Mouse (Mus musculus): ENCODE results near the gene Macf1. TPM values are rescaled to one million over a fixed set of nuclear protein-coding genes. Genes with fewer than 3 reads are reported as not detected.

Macf1 gene
- polyA plus RNA-seq, 1 experiment = 22.3 TPM

DNA sequence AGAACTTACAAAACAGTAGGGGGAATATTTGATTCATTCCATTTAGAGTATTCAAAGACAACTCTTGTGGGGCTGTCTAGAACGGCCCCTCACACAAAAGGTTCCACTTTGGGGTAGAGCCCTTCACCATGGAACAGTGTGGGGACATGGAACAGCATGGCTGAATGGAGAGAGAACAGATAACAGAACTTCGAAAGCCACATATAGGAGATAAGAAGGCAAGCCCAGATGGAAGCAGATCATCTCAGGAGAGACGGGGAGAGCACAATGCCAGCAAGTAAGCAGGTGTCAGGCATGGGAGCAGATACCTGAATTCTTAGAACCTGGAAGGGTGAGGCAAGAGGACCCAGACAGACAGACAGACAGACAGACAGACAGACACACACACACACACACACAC is 266.1 kb downstream of the Macf1 start:
- peaks cover 4% of the 10 kb centered on the region; the same call in 1 of the 2 replicates for H3K4me1 ChIP-seq (ENCODE audit: control insufficient read depth, insufficient read depth, insufficient read length, low read length)
- no peak for TF ChIP-seq POLR2A (IDR thresholded peaks at IDR 0.05; ENCODE audit: low read depth, low read length)
- no peak for TF ChIP-seq CTCF (IDR thresholded peaks at IDR 0.05; ENCODE audit: extremely low read depth, insufficient read length, insufficient replicate concordance, low read depth, low read length)
- H3K36me3 ChIP-seq (ENCODE audit: control insufficient read depth, insufficient read depth, low read length) = 0 out of 2 replicates have a peak, but pooled peaks cover 1% of the 10 kb centered on the region
- no peak overlapping the region for H3K27ac ChIP-seq (ENCODE audit: insufficient read depth, low read depth, low read length)
- WGBS = 90% methylated on average over 3 of the region's 3 CpGs
- H3K27me3 ChIP-seq (ENCODE audit: control insufficient read depth, insufficient read depth, low read length) = no peaks in the 10 kb centered on the region
- no peak overlapping the region for H3K4me3 ChIP-seq (ENCODE audit: low read depth, low read length)

DNA sequence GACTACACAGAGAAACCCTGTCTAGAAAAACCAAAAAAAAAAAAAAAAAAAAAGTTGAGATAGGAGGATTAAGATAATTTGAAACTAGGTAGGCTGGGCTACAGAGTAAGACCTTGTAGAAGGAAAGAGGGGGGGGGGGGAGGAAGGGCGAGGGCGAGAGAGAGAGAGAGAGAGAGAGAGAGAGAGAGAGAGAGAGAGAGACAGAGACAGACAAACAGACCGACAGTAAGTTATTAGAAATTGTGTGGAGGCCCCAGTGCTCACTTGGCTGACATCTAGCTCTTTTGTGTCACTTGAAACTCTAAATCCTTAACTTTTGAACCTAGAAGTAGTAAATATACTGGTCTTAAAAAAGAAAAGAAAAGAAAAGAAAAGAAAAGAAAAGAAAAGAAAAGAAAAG is 266.7 kb downstream of the Macf1 start:
- WGBS = 72% methylated on average over 3 of the region's 3 CpGs

DNA sequence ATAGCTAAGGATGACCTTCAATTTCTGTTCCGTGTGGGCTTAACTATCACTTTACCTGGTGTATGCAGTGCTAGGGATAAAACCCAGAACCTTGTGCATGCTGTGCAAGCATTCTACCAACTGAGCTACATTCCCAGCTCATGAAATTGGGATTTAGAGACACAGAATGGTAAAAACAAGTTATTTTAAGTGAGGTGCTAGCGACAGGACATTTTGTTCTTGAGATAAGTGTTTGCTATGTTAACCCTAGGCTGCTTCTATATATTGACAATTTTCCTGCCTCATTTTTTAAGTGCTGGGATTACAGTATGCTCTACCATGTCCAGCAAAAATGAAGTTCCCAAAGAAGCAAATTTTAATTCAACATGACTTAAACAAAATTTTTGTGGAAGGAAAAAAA is 267.3 kb downstream of the Macf1 start:
- WGBS = 91% methylated on average over 2 of the region's 2 CpGs
- Histone ChIP-seq H3K4me3 (ENCODE audit: low read depth, low read length) (no peak overlapping the region), H3K36me3 (ENCODE audit: control insufficient read depth, insufficient read depth, low read length) (0 out of 2 replicates have a peak, but pooled peaks cover 1% of the 10 kb centered on the region), H3K4me1 (ENCODE audit: control insufficient read depth, insufficient read depth, insufficient read length, low read length) (peaks cover 4% of the 10 kb centered on the region; the same call in 1 of the 2 replicates), H3K27me3 (ENCODE audit: control insufficient read depth, insufficient read depth, low read length) (no peaks in the 10 kb centered on the region; the same call in 1 of the 2 replicates), H3K27ac (ENCODE audit: insufficient read depth, low read depth, low read length) (no peak overlapping the region)
- no peak for TF ChIP-seq CTCF (IDR thresholded peaks at IDR 0.05; ENCODE audit: extremely low read depth, insufficient read length, insufficient replicate concordance, low read depth, low read length)
- no peak for TF ChIP-seq POLR2A (IDR thresholded peaks at IDR 0.05; ENCODE audit: low read depth, low read length)

More for the DNA sequence above, 266.7 kb downstream of the Macf1 start:
- Histone ChIP-seq H3K27ac (ENCODE audit: insufficient read depth, low read depth, low read length) (no peak overlapping the region), H3K4me1 (ENCODE audit: control insufficient read depth, insufficient read depth, insufficient read length, low read length) (peaks cover 2% of the 10 kb centered on the region; the same call in 1 of the 2 replicates), H3K4me3 (ENCODE audit: low read depth, low read length) (no peak overlapping the region), H3K36me3 (ENCODE audit: control insufficient read depth, insufficient read depth, low read length) (0 out of 2 replicates have a peak, but pooled peaks cover 1% of the 10 kb centered on the region), H3K27me3 (ENCODE audit: control insufficient read depth, insufficient read depth, low read length) (no peaks in the 10 kb centered on the region)
- TF ChIP-seq CTCF (IDR thresholded peaks at IDR 0.05; ENCODE audit: extremely low read depth, insufficient read length, insufficient replicate concordance, low read depth, low read length) (no peak), POLR2A (IDR thresholded peaks at IDR 0.05; ENCODE audit: low read depth, low read length) (no peak)

DNA sequence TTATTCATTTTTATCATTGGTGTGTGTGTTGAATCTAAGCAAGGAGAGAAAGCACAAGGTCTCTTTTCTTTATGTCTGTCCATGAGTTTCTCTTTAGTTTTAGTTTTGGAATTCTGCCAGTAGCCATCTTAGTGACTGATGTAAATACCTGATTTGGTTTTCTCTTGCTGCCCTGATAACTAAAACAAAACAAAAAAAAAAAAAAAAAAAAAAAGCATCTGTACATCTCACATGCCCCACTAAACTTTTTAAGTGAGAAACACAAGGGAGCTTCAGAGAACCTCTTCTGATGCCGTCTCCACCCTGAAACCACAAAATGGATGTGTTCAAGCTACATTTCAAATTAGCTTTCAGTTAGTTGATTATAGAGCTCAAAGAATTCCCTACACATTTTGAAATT is 268.6 kb downstream of the Macf1 start:
- Histone ChIP-seq H3K36me3 (ENCODE audit: control insufficient read depth, insufficient read depth, low read length) (0 out of 2 replicates have a peak, but pooled peaks cover 1% of the 10 kb centered on the region), H3K4me3 (ENCODE audit: low read depth, low read length) (no peak overlapping the region), H3K27ac (ENCODE audit: insufficient read depth, low read depth, low read length) (no peak overlapping the region), H3K4me1 (ENCODE audit: control insufficient read depth, insufficient read depth, insufficient read length, low read length) (peaks cover 4% of the 10 kb centered on the region; the same call in 1 of the 2 replicates), H3K27me3 (ENCODE audit: control insufficient read depth, insufficient read depth, low read length) (no peaks in the 10 kb centered on the region; the same call in 1 of the 2 replicates)
- TF ChIP-seq CTCF (IDR thresholded peaks at IDR 0.05; ENCODE audit: extremely low read depth, insufficient read length, insufficient replicate concordance, low read depth, low read length) = no peak
- TF ChIP-seq POLR2A (IDR thresholded peaks at IDR 0.05; ENCODE audit: low read depth, low read length) = no peak
- WGBS = 93% methylated on average over 1 of the region's 1 CpGs

DNA sequence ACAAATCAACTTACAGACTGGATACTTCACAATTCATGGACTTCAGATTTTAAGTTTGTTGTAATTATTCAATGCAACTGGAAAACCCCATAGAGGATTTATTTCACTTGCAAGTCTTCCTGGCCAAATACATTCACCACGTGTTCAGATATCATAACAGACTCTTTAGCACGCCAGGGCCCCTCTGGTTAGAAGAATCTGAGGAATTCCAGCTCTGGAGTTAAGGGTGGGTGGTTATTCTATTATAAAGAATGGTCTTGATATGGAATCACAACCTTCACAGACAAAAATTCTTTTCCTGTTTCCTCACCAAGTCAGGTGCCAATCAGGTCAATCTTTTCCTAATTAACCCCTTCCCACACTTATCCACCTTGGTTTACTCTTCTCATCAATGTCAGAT is 270.3 kb downstream of the Macf1 start:
- H3K4me3 ChIP-seq (ENCODE audit: low read depth, low read length) = no peak overlapping the region
- H3K27me3 ChIP-seq (ENCODE audit: control insufficient read depth, insufficient read depth, low read length) = no peaks in the 10 kb centered on the region; the same call in 1 of the 2 replicates
- TF ChIP-seq POLR2A (IDR thresholded peaks at IDR 0.05; ENCODE audit: low read depth, low read length) (no peak), CTCF (IDR thresholded peaks at IDR 0.05; ENCODE audit: extremely low read depth, insufficient read length, insufficient replicate concordance, low read depth, low read length) (no peak)
- 0 out of 2 replicates have a peak, but pooled peaks cover 1% of the 10 kb centered on the region for H3K36me3 ChIP-seq (ENCODE audit: control insufficient read depth, insufficient read depth, low read length)
- no peak overlapping the region for H3K27ac ChIP-seq (ENCODE audit: insufficient read depth, low read depth, low read length)
- WGBS = 53% methylated on average over 2 of the region's 2 CpGs
- H3K4me1 ChIP-seq (ENCODE audit: control insufficient read depth, insufficient read depth, insufficient read length, low read length) = peaks cover 5% of the 10 kb centered on the region

DNA sequence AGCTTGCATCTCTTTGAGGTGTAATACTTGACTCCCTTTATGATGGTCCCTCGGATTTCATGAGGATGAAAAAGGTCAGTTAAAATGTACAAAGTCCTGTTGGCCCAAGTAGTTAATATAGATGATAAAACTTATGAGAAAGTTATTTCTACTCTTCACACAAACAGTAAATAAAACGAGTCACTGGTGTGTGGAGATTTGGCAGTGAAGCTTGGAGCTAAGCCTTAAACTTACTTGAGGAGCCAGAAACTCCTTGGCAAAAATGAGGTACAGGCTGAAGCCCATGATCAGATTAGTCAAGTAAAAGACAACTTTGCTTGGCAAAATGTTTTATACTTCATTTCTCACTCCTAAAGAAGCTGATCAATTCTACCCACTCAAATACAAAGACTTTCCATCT is 271.2 kb downstream of the Macf1 start:
- no peak overlapping the region for H3K27ac ChIP-seq (ENCODE audit: insufficient read depth, low read depth, low read length)
- H3K4me3 ChIP-seq (ENCODE audit: low read depth, low read length) = no peak overlapping the region
- 25% methylated on average over 2 of the region's 2 CpGs for WGBS
- peaks cover 5% of the 10 kb centered on the region for H3K4me1 ChIP-seq (ENCODE audit: control insufficient read depth, insufficient read depth, insufficient read length, low read length)
- TF ChIP-seq POLR2A (IDR thresholded peaks at IDR 0.05; ENCODE audit: low read depth, low read length) = no peak
- TF ChIP-seq CTCF (IDR thresholded peaks at IDR 0.05; ENCODE audit: extremely low read depth, insufficient read length, insufficient replicate concordance, low read depth, low read length) = no peak
- H3K27me3 ChIP-seq (ENCODE audit: control insufficient read depth, insufficient read depth, low read length) = no peaks in the 10 kb centered on the region; the same call in 1 of the 2 replicates
- H3K36me3 ChIP-seq (ENCODE audit: control insufficient read depth, insufficient read depth, low read length) = no peaks in the 10 kb centered on the region

DNA sequence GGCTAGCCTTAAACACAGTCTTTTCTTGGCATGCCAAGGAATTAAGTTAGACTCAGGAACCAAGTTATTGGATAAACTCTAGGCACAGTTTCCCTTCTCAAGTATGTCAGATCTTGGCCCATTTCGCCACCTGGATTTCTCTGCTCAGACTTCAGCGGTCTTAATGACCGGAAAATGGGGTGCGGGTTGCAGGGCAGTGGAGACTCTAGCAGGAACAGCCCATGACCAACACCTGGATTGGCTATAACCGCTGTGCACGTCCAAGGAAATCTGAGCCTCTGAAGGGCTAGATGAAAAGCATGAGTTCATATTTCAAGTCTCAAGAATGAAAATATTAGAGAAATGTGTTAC is 271.7 kb downstream of the Macf1 start:
- H3K4me3 ChIP-seq (ENCODE audit: low read depth, low read length) = peak overlapping the region; percentile 84
- 17% methylated on average over 6 of the region's 6 CpGs for WGBS
- no peaks in the 10 kb centered on the region; the same call in 1 of the 2 replicates for H3K27me3 ChIP-seq (ENCODE audit: control insufficient read depth, insufficient read depth, low read length)
- peaks cover 5% of the 10 kb centered on the region for H3K4me1 ChIP-seq (ENCODE audit: control insufficient read depth, insufficient read depth, insufficient read length, low read length)
- no peak for TF ChIP-seq POLR2A (IDR thresholded peaks at IDR 0.05; ENCODE audit: low read depth, low read length)
- no peak for TF ChIP-seq CTCF (IDR thresholded peaks at IDR 0.05; ENCODE audit: extremely low read depth, insufficient read length, insufficient replicate concordance, low read depth, low read length)
- peak overlapping the region; percentile 71 for H3K27ac ChIP-seq (ENCODE audit: insufficient read depth, low read depth, low read length)
- no peaks in the 10 kb centered on the region for H3K36me3 ChIP-seq (ENCODE audit: control insufficient read depth, insufficient read depth, low read length)
